Mouse (Mus musculus): Measurements from ENCODE around the gene Akr1b3. TPM values are rescaled to one million over a fixed set of nuclear protein-coding genes. Genes with fewer than 3 reads are reported as not detected.

The Akr1b3 gene
- total RNA-seq, 4 experiments from 2014 or later, result 44.6 to 55.6 (median 48.9) TPM

DNA sequence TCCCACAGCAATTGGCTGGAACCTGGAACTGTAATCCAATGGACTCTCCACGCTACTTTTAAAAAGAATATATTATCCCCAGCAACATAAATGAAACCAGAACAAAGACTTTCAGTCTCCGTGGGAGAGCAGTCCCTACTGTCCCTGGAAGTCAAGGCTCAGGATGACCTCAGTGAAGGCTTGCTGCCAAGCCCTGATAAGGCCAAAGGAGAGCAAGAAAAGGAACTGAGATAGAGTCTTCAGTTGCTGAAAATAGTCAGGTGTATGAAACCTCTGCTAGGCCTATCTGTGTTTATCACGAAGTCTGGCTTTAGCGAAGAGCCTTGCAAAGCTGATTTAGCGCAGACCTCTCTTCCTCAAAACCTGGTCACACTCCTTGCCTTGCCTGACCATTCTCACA lies 14.1 kb upstream of the Akr1b3 start:
- DNase-seq (ENCODE audit: low spot score in 2 of 2), result no peak

GRCm38 (mm10) chr6:34322121-34322520 lies 4.8 kb upstream of the Akr1b3 start:
- no peak for DNase-seq (ENCODE audit: low spot score in 2 of 2)

GRCm38 (mm10) chr6:34318636-34319035 lies 1.4 kb upstream of the Akr1b3 start:
- DNase-seq (ENCODE audit: low spot score in 2 of 2), result no peak

- DNase-seq (ENCODE audit: low spot score in 2 of 2), result no peak
Observed at GRCm38 (mm10) chr6:34318172-34318571, 894 bp upstream of the Akr1b3 start.

- DNase-seq (ENCODE audit: low spot score in 2 of 2), result no peak
Observed at GRCm38 (mm10) chr6:34313921-34314320, 3.4 kb downstream of the Akr1b3 start.

DNA sequence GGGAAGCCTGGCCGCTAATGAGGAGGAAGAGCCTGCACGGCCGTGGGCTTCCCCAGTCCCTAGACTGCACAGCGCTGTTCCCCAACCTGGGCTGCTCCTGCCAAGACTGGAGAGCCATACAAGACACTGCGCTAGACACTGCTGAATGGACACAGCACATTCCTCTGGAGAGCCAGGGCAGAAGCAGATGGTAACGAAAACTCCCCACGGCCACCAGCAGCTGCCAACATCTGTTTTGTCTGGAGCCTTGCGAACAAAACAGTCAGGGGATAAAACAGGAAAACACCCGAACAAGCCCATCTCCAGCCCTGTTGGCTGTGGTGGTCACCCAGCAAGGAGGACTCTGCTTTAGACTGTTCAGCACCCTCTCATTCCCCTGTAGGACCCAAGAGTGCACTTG lies 3.9 kb downstream of the Akr1b3 start:
- DNase-seq (ENCODE audit: low spot score in 2 of 2), result no peak

GRCm38 (mm10) chr6:34310023-34310595 lies 7.2 kb downstream of the Akr1b3 start:
- no peak for DNase-seq (ENCODE audit: low spot score in 2 of 2)

DNA sequence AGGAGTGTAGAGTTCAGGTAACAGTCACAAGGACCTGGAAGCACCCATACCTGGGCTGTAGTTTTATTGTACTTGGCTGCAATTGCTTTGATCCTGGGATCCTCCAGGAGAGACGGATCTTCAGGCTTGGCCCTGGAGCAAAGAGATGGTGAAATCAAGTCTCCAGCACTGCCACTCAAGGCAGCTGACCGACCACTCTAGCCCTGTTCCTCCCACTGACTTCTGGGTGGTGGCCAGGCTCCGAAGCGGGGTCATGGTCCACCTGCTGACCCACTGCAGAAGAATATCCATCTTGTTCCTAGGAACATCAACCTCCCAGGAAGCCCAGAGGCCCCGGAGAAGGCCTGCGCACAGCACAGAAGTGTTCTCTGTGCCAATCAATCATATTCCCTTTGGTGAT lies 7.8 kb downstream of the Akr1b3 start:
- DNase-seq (ENCODE audit: low spot score in 2 of 2), result no peak

- DNase-seq (ENCODE audit: low spot score in 2 of 2), result no peak
Observed at GRCm38 (mm10) chr6:34306797-34307196, 10.5 kb downstream of the Akr1b3 start.

DNA sequence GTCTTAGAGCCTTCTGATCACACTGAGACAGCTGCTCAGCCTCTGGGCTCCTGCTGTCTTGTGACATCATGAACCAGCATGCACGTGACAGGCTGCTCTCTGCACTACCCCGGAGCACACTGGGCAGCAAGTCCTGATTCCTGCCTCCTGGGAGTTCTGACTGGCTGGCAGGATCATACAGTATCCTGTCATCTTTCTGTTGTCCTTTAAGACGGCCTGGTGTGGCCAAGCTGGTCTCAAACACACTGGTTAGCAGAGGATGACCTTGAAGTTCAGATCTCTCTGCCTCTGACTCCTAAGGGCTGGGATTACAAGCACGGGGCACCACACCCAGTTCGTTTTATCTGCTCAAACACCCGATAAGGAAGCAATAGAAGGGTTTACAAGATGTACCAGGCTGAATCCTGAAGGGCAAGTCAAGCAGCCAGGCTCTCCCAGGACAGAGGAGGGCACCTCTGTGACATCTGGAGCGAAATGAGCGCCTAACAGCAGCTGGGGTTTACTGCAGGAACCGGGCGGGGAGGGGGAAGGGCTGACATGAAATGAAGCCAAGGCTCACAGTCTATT lies 12.5 kb downstream of the Akr1b3 start:
- DNase-seq (ENCODE audit: low spot score in 2 of 2), result no peak

GRCm38 (mm10) chr6:34297055-34297454 lies 20.2 kb downstream of the Akr1b3 start:
- no peak for DNase-seq (ENCODE audit: low spot score in 2 of 2)

DNA sequence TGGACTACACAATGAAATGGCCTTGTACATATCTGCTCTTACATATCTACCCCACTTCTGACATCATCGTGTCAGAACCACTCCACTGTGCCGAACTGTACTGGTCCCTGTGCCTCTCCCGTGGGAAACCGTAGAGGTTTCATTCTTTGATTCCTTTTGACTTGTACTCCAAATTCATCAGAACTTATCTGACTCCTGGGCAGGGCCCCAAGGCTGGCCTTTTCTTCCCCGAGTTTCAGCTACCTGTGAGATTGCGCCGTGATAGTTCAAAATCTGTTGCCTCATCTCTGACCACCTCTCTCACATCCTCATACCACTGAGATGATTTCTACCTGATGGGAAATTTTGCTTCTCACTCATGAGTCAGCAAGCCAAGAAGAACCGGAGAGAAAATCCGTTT lies 21.8 kb downstream of the Akr1b3 start:
- DNase-seq (ENCODE audit: low spot score in 2 of 2), result no peak

DNA sequence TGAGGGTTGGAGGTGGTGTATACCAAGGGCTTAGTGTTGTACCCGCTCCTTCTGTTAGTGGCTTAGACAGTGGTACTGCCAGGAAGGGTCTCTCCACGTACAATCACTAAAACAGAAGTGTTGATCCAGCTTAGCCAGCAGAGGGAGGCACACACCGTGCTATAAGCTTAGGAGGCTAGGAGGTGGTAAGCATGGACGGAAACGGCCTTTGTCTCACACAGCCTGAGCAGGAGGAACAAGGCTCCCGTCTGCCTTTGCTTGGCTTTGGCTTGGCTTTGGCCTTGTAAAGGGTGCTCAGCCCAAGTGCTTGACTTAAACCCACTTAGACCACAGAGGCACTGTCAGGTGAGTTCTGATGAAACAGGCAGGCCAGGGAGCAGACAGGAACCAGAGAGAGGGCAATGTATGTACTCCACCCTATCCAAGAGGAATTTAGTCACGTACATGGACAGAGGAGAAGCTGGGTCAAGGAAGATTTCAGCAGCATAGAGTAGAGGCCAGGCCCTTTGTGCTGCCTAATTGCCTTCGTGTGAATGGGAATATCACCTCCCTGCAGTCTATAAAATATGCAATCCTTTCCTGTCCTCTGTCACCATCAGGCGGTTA lies 24.3 kb downstream of the Akr1b3 start:
- peak; percentile 34 to 60 for DNase-seq (ENCODE audit: low spot score in 2 of 2)

DNA sequence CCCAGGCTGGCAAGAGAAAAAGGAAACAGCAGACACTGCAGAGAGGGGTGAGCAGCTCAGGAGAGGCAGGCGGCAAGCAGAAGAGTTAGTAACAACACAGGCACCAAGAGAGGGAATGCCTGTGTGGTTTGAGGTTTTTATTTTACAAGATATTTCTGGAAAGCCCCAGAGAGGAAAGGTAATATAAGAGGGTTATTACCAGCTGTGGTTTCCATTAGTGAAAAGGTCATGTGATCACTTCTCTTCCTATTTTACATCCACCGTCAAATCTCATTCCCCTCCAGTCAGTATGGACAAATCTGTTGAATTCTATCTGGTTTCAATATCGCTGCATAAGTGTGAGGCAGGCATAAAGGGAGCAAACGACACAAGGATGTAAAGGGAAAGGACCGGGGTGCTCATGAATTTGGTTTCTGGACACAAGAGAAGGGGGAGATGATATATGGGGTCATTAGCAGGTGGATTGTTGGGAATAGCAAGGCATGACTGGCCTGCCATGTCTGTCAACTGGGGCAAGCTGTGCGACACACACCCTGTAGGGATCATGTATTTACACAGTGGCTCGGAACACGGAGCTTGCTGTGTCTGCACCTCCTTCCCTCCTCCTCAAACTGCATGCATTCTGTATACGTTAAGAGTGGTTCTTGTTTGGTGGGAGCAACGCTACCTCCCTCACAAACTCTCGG lies 24.9 kb downstream of the Akr1b3 start:
- no peak for DNase-seq (ENCODE audit: low spot score in 2 of 2)

- no peak for DNase-seq (ENCODE audit: low spot score in 2 of 2)
Observed at GRCm38 (mm10) chr6:34290681-34291080, 26.6 kb downstream of the Akr1b3 start.

DNA sequence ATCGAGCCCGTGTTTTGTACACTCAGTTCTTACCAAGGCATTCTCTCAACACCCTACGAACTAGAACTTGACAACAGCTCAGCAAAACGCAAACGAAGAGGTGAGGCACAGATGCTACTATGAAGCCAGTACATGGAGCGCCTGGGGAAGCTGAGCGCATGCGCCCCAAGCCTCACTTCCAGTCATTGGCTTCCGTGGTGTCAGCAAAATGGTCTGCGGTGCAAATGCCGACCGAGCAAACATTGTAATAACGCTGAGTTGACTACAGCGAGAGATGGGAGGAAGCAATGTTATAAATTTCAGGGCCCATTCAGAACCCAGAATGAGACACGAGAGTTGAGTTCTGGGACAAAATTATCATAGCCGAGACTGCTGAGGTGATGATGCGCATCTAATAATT lies 27.2 kb downstream of the Akr1b3 start:
- DNase-seq (ENCODE audit: low spot score in 2 of 2), result no peak

DNA sequence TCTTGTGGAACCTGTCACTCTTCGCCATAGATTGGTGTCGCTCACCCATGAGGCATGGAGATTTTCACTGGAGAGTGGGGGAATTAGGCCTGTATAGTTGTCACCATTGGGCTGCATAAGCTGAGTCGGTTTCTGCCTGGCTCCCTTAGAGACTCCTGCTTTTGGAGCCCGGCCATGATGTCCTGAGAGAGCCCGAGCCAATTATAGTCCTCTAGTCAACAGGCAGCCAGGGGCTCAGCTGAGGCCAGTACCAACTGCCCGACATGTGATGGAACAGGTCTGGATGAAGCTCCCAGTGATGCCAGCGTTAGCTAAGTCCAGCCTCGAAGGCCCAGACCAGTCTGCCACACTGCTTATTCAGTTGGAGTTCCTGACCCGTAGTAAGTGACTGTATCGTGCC lies 29.2 kb downstream of the Akr1b3 start:
- no peak for DNase-seq (ENCODE audit: low spot score in 2 of 2)

DNA sequence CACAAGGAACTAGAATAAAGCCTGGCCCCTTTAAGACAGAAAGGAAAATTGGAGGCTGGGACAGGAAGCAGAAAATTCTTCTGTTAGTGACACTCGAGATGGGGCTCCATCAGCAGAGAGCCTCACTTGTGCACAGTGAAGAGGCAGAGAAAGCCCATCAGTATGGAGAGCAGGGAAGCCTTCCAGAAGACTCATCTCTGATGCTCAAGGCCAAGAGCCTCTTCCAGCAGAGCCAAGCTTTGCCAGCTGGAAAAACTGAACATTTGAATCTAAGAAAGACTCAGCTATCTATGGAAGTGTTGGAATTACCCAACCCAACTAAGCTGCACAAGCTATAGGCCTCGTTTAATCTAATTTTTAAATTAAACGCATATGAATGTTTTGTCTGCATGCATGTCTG lies 30.4 kb downstream of the Akr1b3 start:
- DNase-seq (ENCODE audit: low spot score in 2 of 2), result no peak

- DNase-seq (ENCODE audit: low spot score in 2 of 2), result no peak
Observed at GRCm38 (mm10) chr6:34278385-34278784, 38.9 kb downstream of the Akr1b3 start.

DNA sequence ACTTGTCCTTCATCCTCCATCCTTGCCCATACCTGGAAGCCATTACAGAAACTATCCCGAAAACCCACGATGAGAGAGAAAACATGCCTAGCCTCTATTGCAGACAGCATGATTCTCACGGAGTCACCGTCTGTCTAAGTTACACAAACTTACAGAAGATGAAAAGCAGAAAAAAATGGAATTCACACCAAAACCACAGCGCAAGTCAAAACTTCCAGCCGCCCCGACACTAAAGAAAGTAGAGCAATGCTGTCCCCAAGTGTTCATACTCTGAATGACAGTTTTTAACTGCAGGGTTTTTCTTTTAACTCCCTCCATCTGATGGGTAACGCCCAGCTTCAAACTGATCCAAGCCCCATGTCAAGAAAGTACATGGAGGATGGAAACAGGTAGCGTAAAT lies 39.6 kb downstream of the Akr1b3 start:
- peak; percentile 18 to 58 for DNase-seq (ENCODE audit: low spot score in 2 of 2)

- peak; percentile 18 to 26 for DNase-seq (ENCODE audit: low spot score in 2 of 2)
Observed at GRCm38 (mm10) chr6:34274346-34274745, 42.9 kb downstream of the Akr1b3 start.

DNA sequence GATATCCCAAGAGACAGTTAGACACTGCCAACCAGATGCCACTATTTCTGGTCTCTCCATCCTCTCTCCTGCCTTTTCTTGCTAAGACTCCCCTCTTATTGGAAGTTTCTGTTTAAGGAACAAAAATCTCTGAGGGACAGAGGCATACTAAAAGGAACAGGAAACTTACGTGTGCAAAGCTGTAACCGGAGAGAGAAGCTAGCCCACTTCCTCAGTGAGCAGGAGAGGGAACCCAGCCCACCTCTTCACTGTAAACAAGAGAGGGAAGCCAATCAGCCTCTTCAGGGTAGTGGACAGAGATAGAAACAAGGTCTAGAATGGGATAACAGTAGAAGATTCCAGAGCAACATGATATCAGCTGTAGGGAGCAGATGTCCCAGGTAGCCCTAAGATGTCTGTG lies 44.2 kb downstream of the Akr1b3 start:
- DNase-seq (ENCODE audit: low spot score in 2 of 2), result no peak

DNA sequence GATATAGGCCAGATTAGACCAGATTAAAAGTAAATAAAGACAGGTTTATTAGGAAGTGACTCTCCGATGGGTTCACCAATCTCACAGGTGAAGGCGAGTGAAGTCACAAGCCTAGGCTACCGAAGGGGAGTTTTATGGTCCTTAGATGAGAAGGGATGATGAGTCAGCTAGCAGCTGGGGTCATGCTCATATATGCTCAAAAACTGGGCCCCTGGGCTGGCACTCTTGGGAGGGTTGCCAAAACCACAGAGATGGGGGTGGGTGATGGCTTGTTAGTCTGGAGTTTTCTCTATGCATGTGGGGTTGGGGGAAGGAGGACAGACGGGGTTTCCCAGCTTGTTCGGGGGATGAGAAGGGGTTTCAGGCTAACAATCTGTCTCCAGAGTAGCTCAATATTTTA lies 44.8 kb downstream of the Akr1b3 start:
- no peak for DNase-seq (ENCODE audit: low spot score in 2 of 2)
